Mouse (Mus musculus): ENCODE measurements around the gene Esrra.

Gene Esrra

GRCm38 (mm10) chr19:6921647-6922567 lies at the start of gene Esrra:
TSS of gene Esrra (minus strand) at chr19:6921813.
- peak; percentile 100 for DNase-seq (ENCODE audit: low spot score in 2 of 2)

GRCm38 (mm10) chr19:6970460-6971085 lies 49.0 kb upstream of the Esrra start:
- DNase-seq (ENCODE audit: low spot score in 2 of 2) = no peak

GRCm38 (mm10) chr19:6969665-6970381 lies 48.2 kb upstream of the Esrra start:
- DNase-seq (ENCODE audit: low spot score in 2 of 2) = peak; percentile 64 to 75

- peak in 1 of 2 experiments; percentile 29 for DNase-seq (ENCODE audit: low spot score in 2 of 2)
Measured at GRCm38 (mm10) chr19:6969291-6969664, 47.7 kb upstream of the Esrra start.

- peak in 1 of 2 experiments; percentile 67 for DNase-seq (ENCODE audit: low spot score in 2 of 2)
Measured at GRCm38 (mm10) chr19:6968491-6969271, 47.1 kb upstream of the Esrra start.

GRCm38 (mm10) chr19:6956461-6956860 lies 34.8 kb upstream of the Esrra start:
- DNase-seq (ENCODE audit: low spot score in 2 of 2) = no peak

GRCm38 (mm10) chr19:6955424-6955823 lies 33.8 kb upstream of the Esrra start:
- no peak for DNase-seq (ENCODE audit: low spot score in 2 of 2)

- peak in 1 of 2 experiments; percentile 57 for DNase-seq (ENCODE audit: low spot score in 2 of 2)
Measured at GRCm38 (mm10) chr19:6954046-6954445, 32.4 kb upstream of the Esrra start.

- DNase-seq (ENCODE audit: low spot score in 2 of 2) = peak; percentile 61 to 76
Measured at GRCm38 (mm10) chr19:6952712-6953037, 31.1 kb upstream of the Esrra start.

- peak; percentile 75 to 87 for DNase-seq (ENCODE audit: low spot score in 2 of 2)
Measured at GRCm38 (mm10) chr19:6951994-6952711, 30.5 kb upstream of the Esrra start.

GRCm38 (mm10) chr19:6951381-6951968 lies 29.9 kb upstream of the Esrra start:
- peak; percentile 93 to 97 for DNase-seq (ENCODE audit: low spot score in 2 of 2)

GRCm38 (mm10) chr19:6950613-6951153 lies 29.1 kb upstream of the Esrra start:
- peak in 1 of 2 experiments; percentile 48 for DNase-seq (ENCODE audit: low spot score in 2 of 2)

- no peak for DNase-seq (ENCODE audit: low spot score in 2 of 2)
Measured at GRCm38 (mm10) chr19:6949951-6950350, 28.3 kb upstream of the Esrra start.

- DNase-seq (ENCODE audit: low spot score in 2 of 2) = no peak
Measured at GRCm38 (mm10) chr19:6949532-6949931, 27.9 kb upstream of the Esrra start.

GRCm38 (mm10) chr19:6948186-6948585 lies 26.6 kb upstream of the Esrra start:
- no peak for DNase-seq (ENCODE audit: low spot score in 2 of 2)

- DNase-seq (ENCODE audit: low spot score in 2 of 2) = no peak
Measured at GRCm38 (mm10) chr19:6947742-6948141, 26.1 kb upstream of the Esrra start.

GRCm38 (mm10) chr19:6943709-6944108 lies 22.1 kb upstream of the Esrra start:
- DNase-seq (ENCODE audit: low spot score in 2 of 2) = no peak

GRCm38 (mm10) chr19:6942764-6943163 lies 21.2 kb upstream of the Esrra start:
- DNase-seq (ENCODE audit: low spot score in 2 of 2) = no peak

GRCm38 (mm10) chr19:6942249-6942691 lies 20.7 kb upstream of the Esrra start, which contains the start of gene Gpr137:
TSS of gene Gpr137 (minus strand) at chr19:6942480.
- DNase-seq (ENCODE audit: low spot score in 2 of 2) = peak; percentile 92 to 97
